Mouse (Mus musculus) splenic B cell, adult 2 months (primary cell): ENCODE measurements around the gene Astn2.
"Not testable (repeated sequence)": the region's sequence is repeated elsewhere in the genome, so short reads cannot be mapped to it uniquely, and the experiment has no call there.

ENCODE experiments used
- DNase-seq: peaks from one replicate; pipeline ENCODE4 v3.0.0-alpha.2; 2011; ENCODE audit warnings: low read depth, low spot score
- H3K27me3 ChIP-seq: 2 replicates; pipeline ENCODE4 v1.6.1; 2012; ENCODE audit warnings: mild to moderate bottlenecking, low read length, moderate library complexity, mixed read lengths; ENCODE audit not compliant: control insufficient read depth, poor library complexity, insufficient read depth, severe bottlenecking
- H3K36me3 ChIP-seq: 2 replicates; pipeline ENCODE4 v1.6.1; 2012; ENCODE audit warnings: mild to moderate bottlenecking, low read length, moderate library complexity, mixed read lengths; ENCODE audit not compliant: control insufficient read depth, poor library complexity, insufficient read depth, severe bottlenecking

The Astn2 gene

DNA sequence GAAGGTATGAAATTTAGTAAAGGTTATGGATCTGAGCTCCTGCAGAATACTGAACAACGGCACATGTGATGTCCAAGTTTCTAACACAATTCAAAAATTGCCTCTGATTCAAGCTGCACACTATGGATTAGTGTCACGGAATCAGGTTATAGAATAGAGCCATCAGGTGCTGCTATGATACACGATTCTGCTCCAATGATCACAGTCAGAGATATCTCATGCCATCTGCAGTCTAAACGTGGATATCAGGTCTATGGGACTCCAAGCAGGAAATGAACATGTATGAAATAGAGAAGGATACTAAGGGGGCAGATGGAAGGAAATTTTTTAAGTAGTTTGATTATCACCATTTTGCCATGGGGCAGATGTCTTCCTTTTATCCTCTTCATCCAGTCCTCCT lies 702.6 kb downstream of the Astn2 start:
- no peak for DNase-seq
- Histone ChIP-seq H3K27me3 (no peaks in the 10 kb centered on the region), H3K36me3 (no peaks in the 10 kb centered on the region)

DNA sequence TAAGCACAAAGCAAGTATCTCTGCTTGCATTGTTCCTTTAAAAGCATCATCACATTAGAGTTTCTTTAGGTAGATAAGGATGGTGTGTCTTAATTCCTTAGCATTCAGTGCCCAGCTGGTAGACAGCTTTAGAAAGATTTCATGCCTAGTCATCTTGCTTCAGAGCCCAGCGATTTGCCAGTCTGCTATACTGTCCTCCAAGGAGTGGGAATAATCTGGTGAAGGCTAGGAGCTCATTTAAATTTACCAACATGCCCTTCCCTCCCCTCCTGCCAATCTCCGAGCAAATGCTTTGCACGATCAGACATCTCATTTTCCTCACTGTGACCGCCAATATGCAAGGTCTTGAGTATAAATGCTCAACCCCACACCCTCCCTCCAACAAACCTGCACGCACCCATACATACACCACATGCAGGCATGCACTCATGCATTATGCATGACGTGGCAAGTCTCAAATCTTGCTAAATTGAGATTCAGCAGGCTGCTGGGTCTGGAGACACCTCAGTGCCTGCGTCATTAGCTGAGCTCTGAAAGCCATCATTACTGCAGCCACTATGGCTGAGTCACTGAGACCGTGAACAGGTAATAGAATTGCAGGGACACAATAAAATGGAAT lies 704.6 kb downstream of the Astn2 start:
- Histone ChIP-seq H3K27me3 (no peaks in the 10 kb centered on the region), H3K36me3 (no peaks in the 10 kb centered on the region)
- DNase-seq = no peak

- DNase-seq = no peak
- H3K27me3 ChIP-seq = no peaks in the 10 kb centered on the region
- no peaks in the 10 kb centered on the region for H3K36me3 ChIP-seq
Observed at GRCm38 (mm10) chr4:65695241-65695640, 709.2 kb downstream of the Astn2 start.

DNA sequence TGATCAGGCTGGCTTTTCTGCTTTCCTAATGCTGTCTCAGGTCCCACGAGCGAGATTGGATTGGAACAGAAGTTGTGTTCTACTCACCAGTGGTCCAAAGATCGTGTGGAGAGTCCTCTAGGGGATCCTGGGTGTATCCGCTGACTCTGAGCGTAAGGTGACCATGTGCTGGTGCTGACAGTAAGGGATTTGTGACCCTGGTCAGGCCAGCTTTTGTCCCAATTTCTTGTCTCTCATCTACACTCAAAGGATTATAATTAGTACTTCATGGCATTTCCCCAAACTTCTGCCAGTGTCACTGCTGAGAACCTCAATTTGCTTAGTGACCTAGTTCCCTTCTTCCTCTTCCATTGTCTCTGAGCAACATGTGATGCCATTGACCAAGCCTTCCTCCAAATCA lies 710.4 kb downstream of the Astn2 start:
- DNase-seq = no peak
- H3K36me3 ChIP-seq = no peaks in the 10 kb centered on the region
- H3K27me3 ChIP-seq = no peaks in the 10 kb centered on the region

GRCm38 (mm10) chr4:65687006-65687723 lies 717.2 kb downstream of the Astn2 start:
- no peak for DNase-seq
- Histone ChIP-seq H3K27me3 (no peaks in the 10 kb centered on the region), H3K36me3 (no peaks in the 10 kb centered on the region)

DNA sequence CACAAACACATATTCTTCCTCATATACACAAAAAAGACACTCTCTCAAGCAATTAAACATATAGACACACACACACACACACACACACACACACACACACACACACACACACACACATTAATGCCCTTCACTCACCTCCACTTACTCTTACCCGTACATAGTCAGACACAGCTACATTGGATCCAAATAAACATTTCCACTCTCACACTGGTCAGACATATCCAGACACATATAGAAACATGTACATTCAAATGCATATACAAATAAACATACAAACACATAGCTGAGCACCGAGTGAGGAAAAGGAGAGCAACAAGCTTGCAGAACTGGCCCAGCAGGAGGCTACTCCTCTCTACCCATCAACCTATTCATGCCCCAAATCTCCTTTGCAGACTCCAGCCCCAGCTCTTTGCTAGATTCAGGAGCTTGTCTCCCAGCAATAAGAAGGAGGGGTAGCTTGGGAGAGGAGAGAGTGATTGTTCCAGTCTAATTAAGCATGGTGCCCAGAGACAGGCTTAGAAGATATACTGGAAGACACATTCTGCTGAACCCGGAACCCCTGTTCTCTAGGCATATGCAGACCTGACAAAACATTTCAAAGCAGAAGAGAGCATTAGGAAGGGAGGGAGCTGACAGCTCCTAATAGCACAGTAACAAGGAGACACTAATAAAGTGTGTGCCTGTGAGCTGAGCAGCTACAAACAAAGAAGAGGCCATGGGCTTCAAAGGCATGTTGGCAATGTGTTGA lies 718.0 kb downstream of the Astn2 start:
- Histone ChIP-seq H3K36me3 (no peaks in the 10 kb centered on the region), H3K27me3 (no peaks in the 10 kb centered on the region)
- no peak for DNase-seq

GRCm38 (mm10) chr4:65684401-65684800 lies 720.0 kb downstream of the Astn2 start:
- DNase-seq = no peak
- Histone ChIP-seq H3K27me3 (no peaks in the 10 kb centered on the region), H3K36me3 (no peaks in the 10 kb centered on the region)

DNA sequence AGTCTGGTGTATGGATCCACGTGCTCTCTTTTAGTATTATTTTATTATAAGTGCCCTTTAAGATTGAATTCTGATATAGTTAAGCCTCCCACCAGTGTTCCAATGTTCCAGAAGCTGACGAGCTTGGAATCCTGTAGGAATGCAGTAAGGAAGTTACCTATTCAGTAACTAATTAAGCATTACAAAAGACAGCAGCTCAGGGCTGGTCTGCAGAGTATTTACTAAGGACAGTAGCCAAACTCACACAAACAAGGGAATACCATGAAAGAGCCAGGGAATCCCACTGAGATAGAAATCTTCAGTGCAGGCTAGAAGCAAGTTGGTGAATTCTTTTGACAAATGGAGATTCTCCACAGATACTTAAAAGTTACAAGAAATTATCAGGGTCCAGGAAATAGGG lies 724.6 kb downstream of the Astn2 start:
- not testable (repeated sequence) for DNase-seq, H3K27me3 ChIP-seq, H3K36me3 ChIP-seq

- no peak for DNase-seq
- H3K36me3 ChIP-seq = no peaks in the 10 kb centered on the region
Observed at GRCm38 (mm10) chr4:65678929-65679328, 725.5 kb downstream of the Astn2 start.

DNA sequence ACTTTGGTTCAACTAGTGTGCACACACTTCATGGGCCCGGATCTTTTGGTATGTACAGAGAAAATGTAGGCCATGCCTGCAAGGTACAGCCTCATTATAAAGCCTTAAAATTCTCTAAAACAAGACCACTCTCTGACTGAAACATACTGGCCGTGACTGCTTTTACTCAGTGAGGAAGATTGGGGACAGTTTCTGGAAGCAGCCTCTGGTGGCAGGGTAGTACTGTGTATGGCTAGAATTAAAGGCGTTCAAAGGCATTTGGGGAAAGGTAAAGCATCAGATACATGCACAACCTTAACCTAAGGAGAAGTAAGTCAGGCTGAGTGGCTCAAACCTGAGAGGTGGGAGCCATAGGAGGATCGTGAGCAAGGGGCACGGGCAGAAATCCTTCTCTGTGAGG lies 725.9 kb downstream of the Astn2 start:
- no peaks in the 10 kb centered on the region for H3K36me3 ChIP-seq
- DNase-seq = no peak
- H3K27me3 ChIP-seq = no peaks in the 10 kb centered on the region

More at GRCm38 (mm10) chr4:65678929-65679328, 725.5 kb downstream of the Astn2 start:
- no peaks in the 10 kb centered on the region for H3K27me3 ChIP-seq

GRCm38 (mm10) chr4:65674267-65674978 lies 730.0 kb downstream of the Astn2 start:
- H3K27me3 ChIP-seq = no peaks in the 10 kb centered on the region
- no peak for DNase-seq
- no peaks in the 10 kb centered on the region for H3K36me3 ChIP-seq

GRCm38 (mm10) chr4:65673418-65673933 lies 730.9 kb downstream of the Astn2 start:
- Histone ChIP-seq H3K36me3 (no peaks in the 10 kb centered on the region), H3K27me3 (no peaks in the 10 kb centered on the region)
- no peak for DNase-seq

DNA sequence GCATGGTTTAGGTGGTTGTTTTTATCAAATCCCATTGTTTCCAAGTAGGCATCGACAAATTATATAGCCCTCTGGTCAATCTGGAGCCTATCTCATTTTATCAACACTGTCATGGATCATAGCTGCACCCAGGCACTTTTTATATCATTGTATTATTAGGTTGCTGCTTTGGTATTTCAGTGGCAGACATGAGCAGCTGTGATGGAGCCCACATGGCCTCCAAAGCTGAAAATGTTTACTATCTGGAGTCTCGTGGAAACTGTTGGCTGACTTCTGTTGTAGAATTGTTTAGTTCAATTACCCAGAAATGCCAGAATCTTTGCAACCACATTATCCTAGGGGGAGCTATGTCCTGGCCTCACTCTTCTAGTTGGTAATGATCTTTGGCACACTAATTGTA lies 732.1 kb downstream of the Astn2 start:
- H3K36me3 ChIP-seq = no peaks in the 10 kb centered on the region
- H3K27me3 ChIP-seq = no peaks in the 10 kb centered on the region
- no peak for DNase-seq

- Histone ChIP-seq H3K36me3 (no peaks in the 10 kb centered on the region), H3K27me3 (no peaks in the 10 kb centered on the region)
- no peak for DNase-seq
Observed at GRCm38 (mm10) chr4:65671585-65672184, 732.7 kb downstream of the Astn2 start.
